Mouse (Mus musculus): Measurements from ENCODE around the gene Adamts18.

DNA sequence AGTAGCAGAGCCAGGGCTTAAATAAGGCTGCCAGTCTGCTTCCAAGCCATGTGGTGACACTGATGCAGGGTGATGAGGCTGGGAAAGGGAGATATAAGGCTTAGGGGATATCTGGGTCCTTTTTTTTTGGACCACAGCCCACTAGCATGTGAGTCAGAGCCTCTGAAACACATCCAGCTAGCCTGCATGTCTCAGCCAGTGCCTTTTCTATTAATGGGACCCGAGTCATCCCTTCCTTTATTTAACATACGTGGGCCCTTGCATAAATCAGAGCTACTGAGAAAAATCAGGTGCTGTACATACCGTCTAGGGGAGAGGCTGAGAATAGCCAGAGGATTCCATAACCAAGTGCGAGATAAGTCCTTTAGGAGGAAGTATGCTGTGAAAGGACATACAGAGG is 37.0 kb downstream of the Adamts18 start:
- TF ChIP-seq CTCF (IDR thresholded peaks at IDR 0.05; ENCODE audit: low read depth) (no peak), EP300 (optimal IDR thresholded peaks at IDR 0.05) (no peak)

Measured in stomach, postnatal 0 days (tissue).